Comparison of ENCODE assay signal across 24 mouse cellular contexts in the genomic region with DNA sequence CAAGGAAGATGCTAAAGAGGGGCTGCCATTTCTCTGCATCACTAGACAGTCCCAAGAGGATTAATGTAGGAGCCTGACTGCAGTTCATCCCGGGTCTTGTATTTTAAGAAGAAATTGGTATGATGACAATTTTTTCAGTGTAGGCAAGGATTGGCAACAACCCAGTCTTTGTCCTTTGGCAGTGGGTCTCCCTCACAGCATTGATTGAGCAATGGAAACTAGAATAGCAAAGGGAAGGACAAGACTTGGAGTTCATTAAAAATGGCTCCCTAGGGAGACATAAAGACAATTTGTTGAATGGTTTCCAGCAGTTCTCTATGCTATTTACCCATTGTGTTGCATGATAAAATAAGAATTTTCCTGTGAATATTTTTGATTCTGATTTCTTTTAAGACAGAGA. TPM values are rescaled to one million over a fixed set of nuclear protein-coding genes. Genes with fewer than 3 reads are reported as not detected.
"Had no signal": no experiment of that assay in that cellular context is flagged by ENCODE, and none has a peak within 500 bp of the region (broad histone marks: within the 10 kb centered on the region; RNA-seq: fewer than 3 reads in every experiment).

No protein-coding gene starts in this region.

- H3K27ac ChIP-seq: left cerebral cortex, adult 2 months; liver, embryonic 14.5 days; macrophage; midbrain, embryonic 12.5 days; midbrain, embryonic 15.5 days; neural tube, embryonic 12.5 days; neural tube, embryonic 15.5 days; stomach, embryonic 15.5 days had no signal

- DNase-seq: kidney, adult 8-10 months; kidney, postnatal 25 days; layer of hippocampus, postnatal 36 days; liver, postnatal 0 days; lung, embryonic 14.5 days; right cerebral cortex, adult 18-20 months; right cerebral cortex, postnatal 14 days; right cerebral cortex, postnatal 4 days; spleen, adult 18-20 months; thymus, postnatal 25 days had no signal

- H3K4me3 ChIP-seq: left cerebral cortex, adult 2 months; midbrain, embryonic 12.5 days; midbrain, embryonic 15.5 days; neural tube, embryonic 12.5 days; neural tube, embryonic 15.5 days; stomach, embryonic 15.5 days had no signal

RNA-seq across cellular contexts. Expression of a gene that starts 2.9 kb away (rescaled TPM):
- total RNA-seq: layer of hippocampus, adult 8-10 months; layer of hippocampus, postnatal 10 days; layer of hippocampus, postnatal 36 days; left cerebral cortex, adult 2 months; left cerebral cortex, postnatal 10 days; left cerebral cortex, postnatal 36 days; liver, adult 2 months; megakaryocyte, adult 5-6 weeks had no signal

RNA-seq across cellular contexts. Expression of a gene that starts 16.8 kb away (rescaled TPM):
- total RNA-seq: layer of hippocampus, adult 8-10 months; layer of hippocampus, postnatal 10 days; layer of hippocampus, postnatal 36 days; left cerebral cortex, adult 2 months; left cerebral cortex, postnatal 10 days; left cerebral cortex, postnatal 36 days; liver, adult 2 months; megakaryocyte, adult 5-6 weeks had no signal

RNA-seq across cellular contexts. Expression of a gene that starts 23.8 kb away (rescaled TPM):
- total RNA-seq: layer of hippocampus, adult 8-10 months; layer of hippocampus, postnatal 10 days; layer of hippocampus, postnatal 36 days; left cerebral cortex, adult 2 months; left cerebral cortex, postnatal 10 days; left cerebral cortex, postnatal 36 days; liver, adult 2 months; megakaryocyte, adult 5-6 weeks had no signal

RNA-seq across cellular contexts. Expression of a gene that starts 36.5 kb away (rescaled TPM):
- total RNA-seq: layer of hippocampus, adult 8-10 months; layer of hippocampus, postnatal 10 days; layer of hippocampus, postnatal 36 days; left cerebral cortex, adult 2 months; left cerebral cortex, postnatal 10 days; left cerebral cortex, postnatal 36 days; liver, adult 2 months; megakaryocyte, adult 5-6 weeks had no signal
